Mouse (Mus musculus) heart, postnatal 0 days (tissue): ENCODE data around the gene Zfp78.

Experiments
- CTCF ChIP-seq: IDR thresholded peaks from 2 replicates; pipeline ENCODE4 v1.5.1; 2016; ENCODE audit warnings: antibody characterized with exemption, control low read depth, low read depth
- EP300 ChIP-seq: IDR thresholded peaks from 2 replicates; pipeline ENCODE4 v1.6.1; 2016; ENCODE audit warnings: antibody characterized with exemption, low read depth

GRCm38 (mm10) chr7:6358121-6358520 lies 5.0 kb upstream of the Zfp78 start:
- TF ChIP-seq EP300 (no peak), CTCF (no peak)
